Mouse (Mus musculus): ENCODE results near the gene Ctdspl2. TPM values are rescaled to one million over a fixed set of nuclear protein-coding genes. Genes with fewer than 3 reads are reported as not detected.

The Ctdspl2 gene
- total RNA-seq, 2 experiments from 2014 or later = 33.0 to 33.1 TPM

DNA sequence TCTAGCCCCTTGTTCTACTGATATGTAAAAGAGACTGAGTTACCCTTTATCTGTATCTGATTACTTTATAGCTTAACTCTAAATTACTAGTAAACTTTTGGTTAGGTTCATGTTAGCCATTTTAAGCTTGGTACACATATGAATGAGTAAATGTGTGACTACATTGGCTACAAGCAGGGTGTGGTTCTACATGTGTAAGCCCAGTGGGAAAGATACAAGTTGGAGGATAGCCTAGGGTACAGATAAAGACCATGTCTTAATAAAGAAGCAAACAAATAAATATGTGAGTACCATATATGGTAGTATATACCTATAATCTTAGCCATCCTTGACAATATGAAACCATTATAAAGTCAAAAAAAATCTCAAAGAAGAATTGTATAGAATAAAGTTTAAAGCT is 88.1 kb downstream of the Ctdspl2 start:
- no peak for DNase-seq (ENCODE audit: extremely low spot score in 1 of 2, low spot score in 1 of 2)

GRCm38 (mm10) chr2:122059365-122060115 is 103.7 kb downstream of the Ctdspl2 start:
- DNase-seq (ENCODE audit: extremely low spot score in 1 of 2, low spot score in 1 of 2) = no peak

Small RNA genes lying within 50 kb of the gene (microRNA-seq; reads per million reads assigned to microRNA genes)
- gene Gm47314 = 0 to 0.18 reads per million in 2 experiments

Other genes starting within 250 kb of the Ctdspl2 start
- gene Frmd5, start 148.9 kb upstream of the Ctdspl2 start, total RNA-seq (2021) = 10 to 100 TPM; 30.1 to 37.0 TPM
- 100 to 1,000 TPM; 106 to 120 TPM for gene Casc4, start 89.0 kb upstream of the Ctdspl2 start, total RNA-seq (2021)
- gene Mageb3, start 91 bp downstream of the Ctdspl2 start, total RNA-seq (2021) = under 1 TPM; 0.26 to 0.27 TPM
- 10 to 100 TPM; 19.1 to 19.8 TPM for gene Eif3j1, start 72.5 kb downstream of the Ctdspl2 start, total RNA-seq (2021)
- 10 to 100 TPM; 15.4 to 17.1 TPM for gene Spg11, start 162.4 kb downstream of the Ctdspl2 start, total RNA-seq (2021)
- 100 to 1,000 TPM in 1 of 2 experiments, 10 to 100 TPM in 1; 99.1 to 104 TPM for gene B2m, start 191.7 kb downstream of the Ctdspl2 start, total RNA-seq (2021)
- not detected for gene Trim69, start 204.7 kb downstream of the Ctdspl2 start, total RNA-seq (2021)
- gene Patl2, start 230.2 kb downstream of the Ctdspl2 start, total RNA-seq (2021) = not detected
- not detected for gene Terb2, start 230.3 kb downstream of the Ctdspl2 start, total RNA-seq (2021)